Mouse (Mus musculus) granulocyte monocyte progenitor cell, adult 5-6 weeks (primary cell): ENCODE results near the gene Il12rb1. TPM values are rescaled to one million over a fixed set of nuclear protein-coding genes. Genes with fewer than 3 reads are reported as not detected.

ENCODE experiments used
- ATAC-seq: replicated peaks from 2 replicates; pipeline ENCODE4 v1.8.0; 2016; ENCODE audit warnings: mild to moderate bottlenecking, moderate TSS enrichment, inconsistent platforms; ENCODE audit not compliant: poor library complexity, severe bottlenecking
- total RNA-seq, 2 experiments: library from RNA; stranded (forward) in 1 of 2; stranded (reverse) in 1 of 2; fragments of 200-712, 200-1000 nt in 1 of 2; fragments of >200 nt in 1 of 2; fragmentation: Nextera tagmentation in 1 of 2; gene quantifications; 2 replicates each; pipeline ENCODE4 v1.2.3; 2014 to 2017

The Il12rb1 gene
- total RNA-seq, 2 experiments from 2014 or later = 0.24 to 0.52 TPM

DNA sequence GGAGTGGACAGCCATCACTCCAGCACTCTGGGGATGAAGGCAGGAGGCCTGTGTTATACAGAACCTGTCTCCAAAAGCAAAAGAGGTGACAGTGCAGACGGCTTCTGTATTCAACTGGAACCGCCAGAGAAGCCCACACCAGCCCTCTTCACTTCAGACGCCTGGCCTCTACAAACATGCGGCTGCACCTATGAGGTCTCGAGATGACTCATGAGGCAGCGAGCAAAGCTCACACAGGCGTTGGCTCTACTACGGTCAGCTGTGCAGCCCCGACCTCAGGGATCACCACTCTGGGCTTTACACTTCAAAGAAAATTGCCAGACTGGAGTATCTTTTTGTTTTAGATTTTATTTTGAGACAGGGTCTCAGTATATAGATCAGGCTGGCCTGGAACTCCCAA is 35.4 kb upstream of the Il12rb1 start:
- ATAC-seq = no peak

DNA sequence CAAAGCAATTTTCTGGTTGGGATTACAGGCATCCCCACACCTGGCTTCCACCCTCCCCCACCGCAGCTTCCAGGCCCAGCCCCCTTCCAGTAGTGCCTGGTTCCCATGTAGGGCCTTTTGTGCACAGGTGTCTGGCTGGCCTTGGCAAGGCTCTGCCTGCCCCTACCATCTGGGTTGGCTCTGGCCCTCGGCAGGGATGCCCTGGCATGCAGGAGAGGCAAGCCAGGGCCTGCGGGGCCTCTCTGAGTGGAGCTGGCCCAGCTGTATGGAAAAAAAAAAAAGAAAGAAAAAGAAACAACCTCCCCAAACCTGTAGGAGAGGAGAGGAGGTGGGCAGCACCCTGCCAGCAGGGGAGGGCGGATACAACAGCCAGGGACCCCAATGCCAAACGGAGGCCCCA is 34.8 kb upstream of the Il12rb1 start:
- ATAC-seq = no peak

DNA sequence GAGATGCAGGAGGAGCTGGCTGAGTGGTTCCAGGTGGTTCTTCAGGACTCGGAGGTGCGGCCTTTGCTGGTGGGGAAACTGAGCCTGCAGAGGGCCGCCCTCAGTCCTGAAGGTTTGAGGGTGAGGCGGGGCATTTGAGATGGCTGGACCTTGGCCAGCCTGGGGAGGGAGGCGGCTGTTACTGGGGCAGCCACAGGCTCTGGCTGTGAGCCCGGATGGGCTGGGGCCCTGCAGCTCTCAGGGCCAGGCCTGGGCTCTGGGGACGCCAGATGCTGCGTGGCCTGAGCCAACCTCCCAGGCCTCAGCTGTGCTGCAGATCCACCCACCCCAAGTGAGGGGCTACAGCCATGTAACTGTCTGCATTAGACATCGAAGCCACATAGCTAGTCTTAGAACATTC is 34.4 kb upstream of the Il12rb1 start:
- no peak for ATAC-seq

DNA sequence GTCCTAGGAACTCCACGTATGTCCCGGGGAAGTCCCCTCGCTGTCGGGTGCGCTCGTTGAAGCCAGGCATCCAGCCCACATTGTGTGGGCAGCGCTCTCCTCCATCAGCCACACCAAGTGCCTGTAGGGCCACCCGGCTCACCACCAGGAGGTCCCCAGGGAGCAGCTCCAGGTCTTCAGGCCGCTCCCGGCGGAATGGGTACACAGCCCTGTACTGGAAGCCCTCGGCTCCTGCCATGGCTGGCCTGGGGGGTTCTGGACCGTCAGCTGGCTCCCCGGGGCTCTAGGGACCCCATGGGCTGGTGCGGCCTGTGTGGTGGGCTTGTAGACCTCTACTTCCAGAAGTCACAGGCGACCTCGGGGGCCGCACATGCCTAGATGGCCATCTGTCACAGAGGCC is 33.5 kb upstream of the Il12rb1 start:
- ATAC-seq = no peak

DNA sequence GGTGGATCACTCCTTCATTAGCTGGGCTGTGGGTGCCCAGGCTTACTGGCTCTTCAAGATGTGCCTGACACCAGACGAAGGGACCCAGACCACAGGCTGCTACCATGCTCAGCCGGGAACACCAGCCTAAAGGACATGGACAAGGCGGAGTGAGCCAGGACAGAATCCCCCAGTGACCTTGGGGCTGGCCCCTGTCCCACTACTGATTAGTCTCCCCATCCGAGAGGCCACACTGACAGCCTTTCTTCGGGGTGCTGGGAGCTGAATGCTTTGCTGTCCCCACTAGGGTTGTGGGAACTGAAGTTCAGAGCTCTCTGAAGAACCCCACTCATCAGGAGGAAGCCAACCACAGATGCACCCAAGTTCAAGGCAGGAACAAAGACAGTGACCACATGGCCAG is 33.0 kb upstream of the Il12rb1 start:
- ATAC-seq = no peak

DNA sequence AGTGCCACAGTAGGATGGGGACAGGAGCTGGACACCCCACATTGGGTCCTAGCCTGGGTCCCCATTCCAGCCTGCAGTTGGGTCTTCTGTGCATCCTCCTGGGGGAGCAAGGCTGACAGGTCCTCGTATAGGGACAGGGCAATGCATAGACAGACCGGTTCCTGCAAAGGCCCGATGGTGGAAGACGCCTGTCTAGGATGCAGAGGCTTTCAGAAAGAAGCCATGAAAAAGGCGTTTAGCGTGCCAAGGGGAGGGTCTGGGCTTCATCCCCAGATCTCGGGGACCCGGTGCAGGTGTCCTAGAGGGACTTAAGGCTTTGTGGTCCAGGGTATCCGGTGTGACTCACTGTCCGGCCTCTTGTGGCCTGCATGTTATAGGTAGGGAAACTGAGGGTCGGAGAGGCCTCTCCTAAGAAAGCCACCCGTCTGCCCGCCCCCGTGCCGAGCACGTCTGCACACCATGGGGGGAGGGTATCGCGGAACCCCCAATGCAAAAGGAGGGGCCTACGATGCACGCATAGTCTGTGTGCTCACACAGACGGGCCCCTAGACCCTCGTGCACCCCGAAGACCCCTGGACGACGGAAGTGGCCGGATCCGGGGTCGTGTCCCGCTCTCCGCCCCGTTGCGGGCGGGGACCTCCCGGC is 32.3 kb upstream of the Il12rb1 start:
- no peak for ATAC-seq

DNA sequence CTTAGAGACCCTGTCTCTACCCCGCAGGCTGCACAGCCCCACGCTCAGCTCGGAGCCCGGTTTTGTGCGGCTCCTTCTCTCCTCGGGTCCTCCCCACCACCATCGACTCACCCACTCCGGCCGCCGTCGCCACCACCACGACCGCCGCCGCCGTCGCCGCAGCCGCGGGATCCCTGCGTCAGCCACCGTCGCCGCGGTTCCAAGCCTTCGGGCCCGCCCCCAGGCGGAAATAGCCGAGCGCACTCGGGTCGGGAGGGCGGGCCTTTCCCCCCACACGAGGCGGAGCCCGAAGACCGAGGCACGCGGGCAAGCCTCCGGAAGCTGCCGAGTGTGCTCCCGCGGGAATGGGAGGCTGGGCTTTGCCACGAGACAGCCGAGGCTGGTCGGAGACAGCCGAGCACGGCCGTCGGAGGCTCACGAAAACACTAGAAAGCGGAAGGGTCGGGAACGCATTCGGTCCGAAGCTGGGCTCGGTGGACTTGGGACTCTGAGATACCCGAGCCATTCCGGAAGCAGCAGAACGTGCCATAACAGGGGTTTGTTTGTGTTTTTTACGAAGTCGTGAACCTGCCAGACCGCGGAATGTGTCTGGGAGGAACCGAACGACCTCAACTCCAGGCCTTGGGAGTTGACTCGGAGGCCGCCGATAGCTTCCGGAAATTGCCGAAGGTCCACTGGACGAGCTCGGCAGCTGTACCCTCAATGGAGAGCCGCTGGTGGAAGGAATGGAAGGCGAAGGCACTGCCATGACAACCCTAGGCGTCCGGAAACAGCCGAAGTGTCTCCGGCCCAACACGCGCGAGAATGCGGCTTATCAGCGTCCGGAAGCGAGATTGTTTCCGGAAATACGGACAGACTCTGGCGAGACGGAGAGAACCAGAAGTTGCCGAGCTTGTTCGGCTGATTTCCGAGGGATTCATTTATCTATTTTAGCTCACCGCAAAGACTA is 31.5 kb upstream of the Il12rb1 start, which contains the start of gene Pik3r2:
TSS of gene Pik3r2 (minus strand) at position 218 of the 949 bp plus-strand sequence.
- ATAC-seq = peak; percentile 83

DNA sequence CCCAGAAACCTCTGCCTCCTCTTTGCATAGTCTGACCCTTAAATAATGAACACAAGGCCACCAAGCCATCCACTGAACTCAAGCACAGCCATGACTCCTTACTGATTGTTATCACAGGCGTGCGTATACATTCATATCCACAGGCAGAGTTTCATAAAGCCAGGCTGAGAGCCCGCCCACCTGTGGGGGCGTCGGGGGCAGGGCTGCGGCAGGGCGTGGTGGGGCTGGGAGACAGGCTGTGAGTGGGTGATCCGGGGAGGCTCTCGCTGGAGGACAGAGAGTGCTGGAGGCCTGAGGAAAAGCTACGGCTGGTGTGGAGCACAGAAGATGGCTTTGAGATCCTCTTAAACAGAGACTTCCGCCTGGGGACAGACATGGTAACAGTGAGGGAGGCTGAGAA is 28.2 kb upstream of the Il12rb1 start:
- no peak for ATAC-seq

DNA sequence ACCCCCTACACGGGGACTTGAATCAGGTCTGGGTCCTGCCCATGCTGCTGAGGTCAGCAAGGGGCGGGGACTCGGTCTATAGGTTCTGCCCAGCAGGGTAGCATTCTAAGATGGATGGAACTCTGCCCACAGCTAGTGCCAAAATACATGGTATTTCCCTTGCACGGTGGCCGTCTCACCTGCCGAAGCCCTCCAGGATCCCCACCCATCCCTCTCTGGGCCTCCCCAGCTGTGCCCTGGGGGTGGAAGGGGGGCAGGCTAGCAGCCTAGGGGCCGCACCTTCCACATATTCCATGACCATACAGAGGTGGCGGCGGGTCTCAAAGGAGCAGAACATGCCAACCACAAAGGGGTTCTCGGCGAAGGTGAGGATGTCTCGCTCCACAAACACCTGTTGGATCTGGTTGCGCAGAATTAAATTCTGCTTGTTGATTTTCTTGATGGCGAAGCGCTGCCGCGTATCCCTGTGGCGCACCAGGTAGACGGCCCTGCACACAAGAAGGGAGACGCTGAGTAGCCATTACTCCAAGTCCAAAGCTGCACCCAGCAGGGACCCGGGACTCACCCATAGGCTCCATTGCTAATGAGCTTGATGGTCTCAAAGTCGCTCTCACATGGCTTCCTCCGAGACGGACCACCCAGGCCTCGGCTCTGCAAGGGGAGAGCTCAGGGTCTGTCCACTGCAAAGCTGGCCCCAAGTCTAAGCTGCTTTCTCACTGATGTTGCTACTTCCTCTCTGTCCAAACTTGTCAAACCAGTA is 21.8 kb upstream of the Il12rb1 start:
- no peak for ATAC-seq

DNA sequence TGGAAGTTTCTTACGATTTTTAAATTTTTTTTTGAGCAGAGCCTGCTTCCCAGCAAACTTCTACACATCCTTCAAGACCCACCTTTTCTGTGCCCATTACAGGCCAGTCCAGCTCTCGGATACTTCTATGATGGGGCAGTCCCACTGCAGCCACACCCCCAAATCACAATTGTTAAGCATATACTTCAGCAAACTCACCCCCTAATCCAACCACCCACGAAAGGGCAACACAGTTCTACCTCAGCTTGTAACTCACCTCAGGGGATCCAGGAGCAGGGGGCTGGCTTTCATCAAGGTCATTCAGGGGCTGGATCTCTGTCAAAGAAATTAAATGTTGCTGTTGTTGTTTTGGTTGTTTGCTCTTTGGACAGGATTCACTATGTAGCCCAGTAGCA is 21.2 kb upstream of the Il12rb1 start:
- no peak for ATAC-seq

DNA sequence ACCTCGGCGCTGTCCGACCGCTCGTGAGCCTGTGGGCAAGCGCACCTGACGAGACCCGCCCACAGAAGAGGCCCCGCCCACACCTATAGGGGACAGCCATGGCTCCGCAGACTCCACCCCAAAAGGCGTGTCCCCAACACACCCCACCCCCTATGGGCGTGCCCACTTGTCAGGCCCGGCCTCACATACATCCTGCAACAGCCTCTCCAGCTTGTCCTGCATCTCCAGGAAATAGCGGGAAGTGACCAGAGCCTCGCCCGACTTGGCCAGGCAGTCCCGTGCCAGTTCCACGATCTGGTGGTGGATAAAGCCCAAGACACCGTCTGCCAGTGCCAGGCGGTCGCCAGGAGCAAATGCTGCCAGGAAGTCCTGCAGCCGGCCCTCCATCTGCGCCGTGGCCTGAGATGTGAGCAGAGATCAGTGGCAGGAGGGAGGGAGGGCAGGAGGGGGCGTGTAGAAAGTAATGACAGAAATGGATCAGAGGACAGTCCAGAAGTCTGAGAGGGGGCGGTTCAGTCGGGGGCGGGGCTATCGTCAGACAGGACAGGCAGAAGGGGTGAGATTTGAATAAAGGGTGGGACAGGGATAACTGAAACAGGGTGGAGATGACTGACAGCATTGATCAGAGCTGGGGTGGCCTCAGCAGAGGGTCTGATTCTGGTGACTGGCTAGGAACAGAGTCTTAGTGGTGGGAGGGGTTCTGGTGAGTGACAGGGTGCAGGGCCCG is 20.1 kb upstream of the Il12rb1 start:
- no peak for ATAC-seq

DNA sequence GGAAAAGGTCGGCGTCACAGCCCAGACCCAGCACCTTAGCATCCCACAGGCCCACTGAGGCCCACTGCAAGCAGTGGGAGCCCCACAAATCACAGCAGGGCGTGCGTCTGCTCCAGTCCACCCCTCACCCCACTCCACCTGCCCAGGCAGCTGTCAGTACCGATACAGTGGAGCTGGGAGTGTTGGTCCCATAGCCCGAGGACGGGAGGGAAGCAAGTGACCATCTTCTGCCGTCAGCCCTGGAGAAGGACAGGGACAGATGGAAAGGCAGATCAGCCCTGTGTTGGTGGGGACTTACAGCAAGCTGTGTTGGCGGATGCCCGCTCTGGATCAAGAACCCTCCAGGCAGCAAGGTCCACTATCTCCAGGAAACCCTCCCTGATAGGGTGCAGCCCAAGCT is 19.2 kb upstream of the Il12rb1 start:
- ATAC-seq = no peak

DNA sequence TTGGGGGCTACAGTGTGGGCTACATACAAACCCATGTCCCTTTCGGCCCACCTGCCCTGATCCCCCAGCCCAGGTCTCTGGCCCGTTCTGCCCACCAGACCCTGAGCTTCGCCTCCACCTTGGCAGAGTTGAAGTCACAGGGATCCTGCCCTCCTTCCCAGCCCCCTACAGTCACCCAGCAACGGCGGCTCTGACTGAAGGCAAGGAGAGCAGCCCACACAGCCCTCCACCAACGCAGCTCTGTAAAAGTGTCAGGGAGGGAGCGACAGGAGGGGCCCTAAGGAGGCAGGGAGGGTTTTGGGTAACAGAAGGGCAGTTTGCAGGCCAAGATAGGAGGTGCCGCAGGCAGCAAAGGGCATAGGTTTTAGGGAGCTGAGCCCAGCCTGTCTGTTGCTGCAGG is 17.4 kb upstream of the Il12rb1 start:
- ATAC-seq = no peak

DNA sequence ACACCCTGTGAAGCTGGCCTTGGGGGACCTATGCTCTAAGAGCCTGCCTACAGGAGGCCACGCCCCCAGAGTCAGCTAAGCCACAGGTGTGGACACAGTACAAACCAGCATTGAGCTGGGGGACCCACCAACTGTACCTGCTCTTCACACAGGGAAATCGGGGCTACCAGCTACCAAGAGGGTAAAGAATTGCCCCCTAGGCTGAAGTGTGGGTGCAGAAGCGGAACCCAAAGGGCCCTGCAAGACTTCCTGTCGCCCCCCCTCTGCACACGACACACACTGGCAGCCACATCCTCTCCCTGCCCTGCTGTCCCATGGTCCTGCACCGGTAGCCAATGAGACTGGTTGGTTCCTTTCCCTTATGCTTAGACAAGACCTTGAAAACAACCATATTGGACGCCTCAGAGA is 17.0 kb upstream of the Il12rb1 start:
- ATAC-seq = peak; percentile 76

DNA sequence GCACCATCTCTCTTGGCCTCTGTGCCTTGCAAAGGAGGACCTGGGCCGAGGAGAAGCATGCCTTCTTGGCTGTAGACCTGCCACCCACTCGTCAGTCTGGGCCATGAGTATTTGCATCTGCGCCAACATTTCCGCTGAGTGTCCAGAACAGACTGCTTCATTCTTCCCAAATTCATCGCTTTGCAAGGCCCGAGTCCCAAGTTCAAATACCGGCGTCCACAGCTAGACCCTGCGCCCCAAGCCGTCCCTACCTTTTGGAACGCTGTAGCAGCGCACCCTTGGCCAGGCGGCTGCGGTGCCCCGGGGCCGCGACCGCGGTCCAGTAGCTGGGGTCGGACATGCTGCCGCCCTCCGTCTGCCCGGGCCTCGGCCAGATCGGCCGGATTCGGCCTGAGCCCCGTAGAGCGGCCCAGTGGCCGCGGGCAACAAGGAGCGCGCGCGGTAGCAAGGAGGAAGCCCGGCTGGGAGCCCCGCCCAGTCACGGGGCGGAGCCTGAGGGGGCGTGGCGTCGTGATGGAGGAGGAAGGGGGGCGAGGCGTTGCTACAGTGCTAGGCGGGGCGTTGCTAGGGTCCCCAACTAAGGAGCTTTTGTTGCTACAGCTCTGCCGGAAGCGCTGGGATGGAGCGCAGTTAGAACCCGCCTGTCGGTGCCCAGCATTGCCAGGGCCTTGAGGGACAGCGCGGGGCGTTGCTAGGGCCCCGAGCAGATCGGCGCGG is 16.1 kb upstream of the Il12rb1 start:
- ATAC-seq = peak; percentile 64

DNA sequence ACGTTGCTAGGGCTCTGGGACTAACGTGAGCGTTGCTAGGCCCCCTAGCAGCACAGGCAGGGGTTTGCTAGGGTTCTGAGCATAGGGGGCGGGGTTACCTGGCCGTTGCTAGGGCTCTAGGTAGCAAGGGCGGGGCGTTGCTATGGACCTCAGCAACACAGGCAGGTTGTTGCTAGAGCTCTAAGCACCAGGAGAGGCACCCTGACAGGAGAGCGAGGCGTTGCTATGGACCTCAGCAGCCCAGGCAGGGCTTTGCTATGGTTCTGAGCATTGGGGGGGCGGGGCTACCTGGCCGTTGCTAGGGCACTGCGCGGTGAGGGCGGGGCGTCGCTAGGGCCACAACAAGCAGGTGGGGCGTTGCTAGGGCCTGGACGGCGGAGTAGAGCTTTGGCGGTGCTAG is 15.5 kb upstream of the Il12rb1 start:
- peak; percentile 13 for ATAC-seq

DNA sequence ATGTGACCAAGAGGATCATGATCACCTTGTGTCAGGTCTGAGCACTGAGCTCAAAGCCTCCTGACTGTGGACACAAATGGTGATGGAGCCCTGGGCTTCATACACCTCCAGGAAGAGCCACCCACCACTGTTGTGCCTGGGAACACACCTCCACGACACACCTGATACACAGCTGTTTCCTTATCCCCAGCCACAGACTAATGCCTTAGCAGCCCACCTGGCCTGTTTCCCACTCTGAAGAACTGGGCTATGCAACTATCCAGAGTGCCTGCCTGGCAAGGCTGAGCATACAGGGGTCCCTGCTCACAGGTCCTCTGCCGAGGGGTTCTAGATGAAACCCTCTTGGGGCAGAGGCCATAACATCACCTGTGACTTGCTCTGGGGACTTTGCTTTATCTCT is 14.0 kb upstream of the Il12rb1 start:
- no peak for ATAC-seq

DNA sequence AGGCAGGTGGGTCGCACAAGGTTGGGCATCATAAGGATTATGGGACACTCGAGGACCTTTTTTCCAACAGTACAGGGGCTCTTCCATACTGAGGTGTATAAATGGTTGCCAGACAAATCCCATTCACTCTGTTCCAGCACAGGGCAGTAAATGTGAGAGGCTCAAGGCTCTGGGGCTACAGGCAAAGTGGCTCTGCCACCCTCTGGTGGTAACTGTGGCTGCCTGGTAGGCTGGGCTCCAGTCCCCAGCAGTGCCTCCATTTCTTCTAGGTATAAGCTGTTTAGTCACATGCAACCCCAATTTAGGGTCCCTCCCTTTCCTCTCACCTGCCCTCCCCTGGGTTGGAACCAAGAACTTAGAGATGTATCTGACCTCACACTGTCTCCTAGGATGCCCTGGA is 12.9 kb upstream of the Il12rb1 start:
- no peak for ATAC-seq

DNA sequence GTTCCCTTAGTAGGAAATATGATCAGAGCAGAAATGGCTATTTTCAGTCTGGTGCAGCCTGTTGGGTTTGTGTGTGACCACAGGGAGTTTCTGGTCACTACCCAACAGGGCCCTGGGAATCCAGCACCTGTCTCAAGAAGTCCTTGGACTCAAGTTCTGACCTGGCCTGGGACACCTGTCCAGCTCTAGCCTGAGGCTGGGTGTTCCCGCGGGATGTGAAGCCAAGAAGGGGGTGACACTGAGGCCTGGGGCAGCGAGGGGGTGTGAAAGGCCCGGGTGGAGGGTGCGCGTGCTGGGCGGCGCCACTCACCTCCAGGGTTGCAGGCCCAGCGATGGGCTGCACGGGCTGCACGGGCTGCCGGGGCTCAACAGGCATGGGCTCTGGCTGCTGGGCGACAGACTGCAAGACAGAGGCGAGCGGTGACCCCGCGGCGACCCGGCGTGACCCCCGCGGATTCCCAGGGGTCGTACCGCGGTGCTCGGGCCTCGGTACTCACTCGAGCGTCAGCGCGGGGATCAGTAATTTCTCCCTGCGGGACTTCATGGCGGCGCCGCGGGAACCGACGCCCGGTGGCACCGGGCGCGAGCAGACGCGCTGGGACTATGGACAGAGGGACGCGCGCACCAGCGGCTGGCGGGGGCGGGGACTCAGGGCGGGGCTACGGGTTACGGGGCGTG is 11.7 kb upstream of the Il12rb1 start:
- ATAC-seq = no peak
